Mouse (Mus musculus) lung, adult 2 months (tissue): ENCODE results near the gene Chil5.

Source experiments
- CTCF ChIP-seq: fragments of 200-500 bp; IDR thresholded peaks from 2 replicates; pipeline ENCODE4 v1.5.1; 2011; ENCODE audit warnings: mild to moderate bottlenecking, low read length, control low read depth; ENCODE audit not compliant: insufficient read depth
- POLR2A ChIP-seq: fragments of 200-500 bp; IDR thresholded peaks from 2 replicates; pipeline ENCODE4 v1.6.1; 2011; ENCODE audit warnings: low read depth, mild to moderate bottlenecking, control low read depth, low read length, borderline replicate concordance; ENCODE audit errors: extremely low read depth

DNA sequence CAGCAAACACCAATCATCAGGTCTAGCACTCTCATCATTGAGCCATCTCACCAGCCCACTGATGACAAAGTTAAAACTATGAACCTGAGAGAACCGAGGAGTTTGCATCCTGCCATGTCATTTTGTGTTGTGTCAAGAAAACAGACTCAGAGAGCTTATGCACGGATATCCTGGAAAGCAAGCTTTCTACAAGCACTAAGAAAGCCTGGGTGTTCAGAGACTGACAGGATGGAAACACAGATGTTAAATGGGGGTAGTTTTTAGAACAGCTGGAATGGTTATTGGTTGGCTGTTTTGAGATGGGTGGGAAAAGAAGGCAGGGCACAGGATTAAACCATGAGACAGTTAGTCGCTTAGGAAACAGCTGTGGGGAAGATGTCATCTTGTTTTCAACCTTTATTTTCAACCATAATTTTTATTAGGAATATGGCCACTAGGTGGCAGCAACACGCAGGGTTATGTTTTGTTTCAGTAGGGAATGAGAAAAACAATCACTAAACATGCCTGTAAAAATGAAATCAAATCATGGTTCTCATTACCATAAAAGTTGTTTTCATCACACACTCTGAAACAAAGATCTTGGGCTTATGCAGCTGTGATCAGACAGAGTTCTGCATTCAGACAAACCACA lies 40.8 kb downstream of the Chil5 start:
- TF ChIP-seq CTCF: no peak
- no peak for TF ChIP-seq POLR2A
